Mouse (Mus musculus) gonadal fat pad, adult 2 months (tissue): Measurements from ENCODE around the gene Snx30. TPM values are rescaled to one million over a fixed set of nuclear protein-coding genes. Genes with fewer than 3 reads are reported as not detected.

Source experiments
- DNase-seq: peaks from one replicate; pipeline ENCODE4 v3.0.0-alpha.2; 2012; ENCODE audit warnings: low read depth
- polyA plus RNA-seq: library from polyadenylated mRNA; depleted of rRNA; stranded (reverse); fragments of >200 nt; gene quantifications from 2 replicates; pipeline ENCODE4 v1.2.3, GENCODE M21; 2012; rRNA removed

Gene Snx30
- polyA plus RNA-seq, 1 experiment = 6.2 TPM

DNA sequence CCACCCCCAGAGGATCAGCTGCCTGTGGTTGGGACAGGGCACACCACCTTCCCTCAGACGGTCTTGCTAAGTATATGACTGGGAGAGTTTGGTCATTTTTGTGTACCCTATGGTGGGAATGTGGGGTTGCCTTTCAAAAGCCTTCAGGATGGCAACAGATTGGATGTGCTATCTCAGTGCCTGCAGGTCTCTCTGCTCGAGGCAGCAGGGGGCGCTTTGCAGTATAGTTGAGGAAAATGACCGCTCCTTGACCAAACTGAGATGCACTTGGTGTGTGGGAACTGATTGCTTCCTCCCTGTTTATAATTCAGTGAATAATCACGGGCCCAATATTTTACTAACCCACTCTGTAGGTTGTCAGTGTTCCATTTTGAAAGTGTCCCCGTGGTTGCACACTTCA lies 96.9 kb downstream of the Snx30 start:
- DNase-seq = no peak

DNA sequence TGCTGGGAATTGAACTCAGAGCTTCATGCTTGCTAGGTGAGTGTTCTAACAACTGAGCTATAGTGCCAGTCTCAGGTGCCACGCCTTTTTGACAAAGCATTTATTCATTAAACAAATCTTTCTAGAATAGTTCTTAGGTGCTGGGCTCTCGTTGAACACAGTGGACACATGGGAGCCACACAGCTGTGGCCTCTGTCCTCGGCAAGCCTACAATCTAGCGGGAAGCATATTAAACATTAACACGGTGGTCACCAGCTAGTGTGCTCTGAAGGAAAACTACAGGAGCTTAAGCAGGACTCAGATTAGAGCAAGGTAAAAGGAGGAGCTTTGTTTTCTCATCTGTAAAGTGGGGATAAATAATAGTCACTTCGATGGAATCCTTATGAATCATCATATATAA lies 101.5 kb downstream of the Snx30 start:
- no peak for DNase-seq

DNA sequence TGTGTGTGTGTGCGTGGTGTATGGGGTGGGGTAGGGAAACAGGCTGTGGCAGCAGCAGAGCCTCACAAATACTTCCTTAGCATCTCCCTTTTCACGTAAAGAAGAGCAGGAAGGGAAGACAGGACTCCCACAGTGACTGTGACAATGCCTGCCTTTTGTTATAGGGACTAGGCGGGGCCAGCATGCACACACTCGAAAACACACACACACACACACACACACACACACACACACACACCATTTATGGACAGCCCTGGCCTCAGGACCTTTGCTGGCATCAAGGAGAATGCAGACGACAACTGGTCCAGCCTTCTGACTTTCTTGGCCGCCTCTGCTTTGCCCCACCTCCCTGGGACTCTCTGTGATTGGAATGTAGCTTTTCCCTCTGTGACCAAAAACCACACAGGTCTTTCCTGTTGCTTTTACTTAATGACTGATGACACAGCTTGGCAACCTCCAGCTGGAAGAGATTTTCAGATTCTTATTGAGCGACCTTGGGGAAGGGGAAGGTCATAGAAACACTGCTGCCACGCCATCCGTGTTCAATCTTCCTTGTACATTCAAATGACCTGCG lies 102.1 kb downstream of the Snx30 start:
- DNase-seq = no peak

DNA sequence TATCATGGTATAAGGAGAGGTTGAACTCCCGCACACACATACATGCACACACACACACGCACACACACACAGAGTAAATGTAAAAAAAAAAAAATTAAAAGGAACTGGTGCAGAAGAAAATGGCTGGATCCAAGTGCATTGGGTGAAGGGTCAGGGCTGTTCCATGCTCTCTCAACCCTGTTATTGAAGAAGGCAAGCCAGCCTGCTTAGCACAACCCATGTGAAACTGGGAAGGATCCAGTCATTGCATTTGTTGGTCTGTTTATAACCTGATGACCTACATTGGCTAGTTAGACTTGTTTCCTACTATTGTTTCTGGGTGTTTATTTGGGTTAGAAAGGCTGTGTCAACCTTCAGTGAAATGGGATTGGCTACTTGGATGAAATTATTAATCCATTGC lies 103.1 kb downstream of the Snx30 start:
- no peak for DNase-seq

DNA sequence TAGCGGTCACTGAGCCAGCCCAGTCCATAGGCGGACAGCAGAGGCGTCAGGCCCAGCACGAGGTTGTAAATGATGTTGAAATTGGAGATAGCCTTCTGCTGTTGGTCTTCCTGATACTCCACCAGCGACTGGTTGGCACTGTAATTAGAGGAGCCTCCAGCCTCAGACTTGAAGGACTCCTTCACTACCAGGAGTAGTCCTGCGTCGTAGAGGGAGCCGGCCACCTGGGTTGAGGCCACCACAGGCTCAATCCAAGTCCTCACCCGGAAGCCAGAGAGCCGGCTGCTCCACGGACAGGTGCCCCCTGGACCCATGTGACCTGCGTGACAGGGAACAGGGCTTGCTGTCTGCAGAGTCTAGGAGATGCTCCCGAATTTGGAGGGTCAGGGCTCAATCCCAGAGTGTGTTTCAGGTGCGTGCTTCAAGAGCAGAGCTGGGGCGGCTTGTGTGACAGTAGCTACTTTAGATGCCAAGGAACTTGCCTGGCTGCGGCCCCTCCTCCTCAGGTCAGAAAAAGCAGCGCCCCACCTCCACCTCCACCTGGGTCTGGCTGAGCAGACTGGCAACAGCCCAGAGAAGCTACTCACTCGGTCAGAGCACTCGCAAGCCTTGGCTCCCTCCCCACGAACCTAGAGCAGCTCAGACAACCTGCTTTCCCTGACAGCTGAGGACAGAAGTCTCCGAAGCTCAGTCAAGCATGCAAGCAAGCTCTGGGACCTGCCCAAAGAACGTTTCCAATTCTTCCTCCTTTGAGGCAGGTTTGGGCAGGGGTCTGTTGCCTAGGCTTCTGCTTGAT lies 109.2 kb downstream of the Snx30 start, which contains the start of gene Slc46a2:
Slc46a2 (minus strand) TSS at position 449 of the 796 bp plus-strand sequence.
- no peak for DNase-seq

DNA sequence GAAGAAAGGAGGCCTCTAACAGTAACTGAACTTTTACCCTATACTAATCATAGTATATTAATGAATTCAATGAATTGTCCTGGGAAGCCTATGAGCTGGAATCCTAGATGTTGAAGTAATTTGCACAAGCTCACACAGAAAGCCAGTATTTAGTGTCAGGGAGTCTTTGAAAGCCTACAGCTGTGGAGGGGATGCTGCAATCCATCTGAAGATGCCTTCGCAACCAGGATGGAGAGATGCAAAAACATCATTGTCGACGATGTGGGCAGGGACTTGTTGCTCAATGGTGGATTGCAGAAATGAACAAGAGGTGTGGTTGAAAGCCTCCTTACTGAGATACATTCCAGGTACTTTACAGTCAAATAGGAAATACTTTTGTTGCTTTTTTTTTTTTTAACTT lies 112.3 kb downstream of the Snx30 start:
- DNase-seq = no peak

DNA sequence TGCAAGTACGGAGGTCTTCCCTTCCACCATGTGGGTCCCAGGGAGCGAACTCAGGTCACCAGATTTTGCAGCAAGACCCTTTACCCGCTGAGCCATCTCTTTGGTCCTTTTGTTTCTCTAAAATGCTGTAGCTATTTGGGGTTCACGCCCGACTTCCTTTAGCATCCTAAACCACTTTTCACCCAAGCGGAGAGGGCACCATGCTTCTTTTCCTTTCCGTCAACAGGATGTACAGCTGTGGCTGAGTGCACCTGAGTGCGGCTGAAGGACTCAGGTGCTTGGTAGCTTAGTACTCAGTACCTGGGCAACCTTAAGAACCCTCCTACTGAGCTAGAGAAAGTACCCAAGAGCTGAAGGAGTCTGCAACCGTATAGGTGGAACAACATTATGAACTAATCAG lies 119.4 kb downstream of the Snx30 start:
- no peak for DNase-seq

DNA sequence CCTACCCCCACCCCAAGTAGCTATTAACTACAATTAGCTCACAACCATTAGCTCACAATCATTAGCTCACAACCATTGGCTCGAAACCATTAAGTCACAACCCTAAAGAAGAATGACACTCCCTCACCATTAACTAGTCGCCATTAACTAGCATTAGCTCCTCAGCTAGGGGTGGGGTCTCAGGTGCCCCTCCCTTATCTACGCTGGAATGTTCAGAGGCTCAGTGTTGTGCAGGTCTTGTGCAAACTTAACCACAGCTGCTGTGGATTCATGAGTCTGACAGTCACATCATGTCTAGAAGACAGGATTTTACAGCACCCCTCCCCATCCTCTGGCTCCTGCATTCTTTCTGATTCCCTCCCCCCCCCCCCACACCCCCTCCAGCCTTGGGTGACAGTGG lies 122.0 kb downstream of the Snx30 start:
- no peak for DNase-seq

DNA sequence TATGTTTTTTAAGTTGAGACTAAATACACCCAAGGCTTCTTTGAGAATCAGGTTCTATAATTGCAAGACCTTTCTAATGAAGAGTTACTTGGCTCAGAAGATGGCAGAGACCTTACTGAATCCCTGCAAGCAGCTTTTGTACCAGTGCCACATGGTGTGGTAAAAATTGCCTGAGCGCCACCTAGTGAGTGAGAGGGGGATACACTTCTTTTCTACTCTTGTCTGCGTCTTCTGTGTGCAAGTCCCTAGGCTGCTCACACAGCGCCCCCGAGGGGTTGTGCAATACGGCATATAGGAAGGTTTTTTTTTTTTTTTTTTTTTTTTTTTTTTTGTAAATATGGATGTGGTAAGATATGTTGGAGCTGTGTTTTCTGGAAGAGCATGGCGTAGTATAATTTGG lies 122.7 kb downstream of the Snx30 start:
- no peak for DNase-seq

DNA sequence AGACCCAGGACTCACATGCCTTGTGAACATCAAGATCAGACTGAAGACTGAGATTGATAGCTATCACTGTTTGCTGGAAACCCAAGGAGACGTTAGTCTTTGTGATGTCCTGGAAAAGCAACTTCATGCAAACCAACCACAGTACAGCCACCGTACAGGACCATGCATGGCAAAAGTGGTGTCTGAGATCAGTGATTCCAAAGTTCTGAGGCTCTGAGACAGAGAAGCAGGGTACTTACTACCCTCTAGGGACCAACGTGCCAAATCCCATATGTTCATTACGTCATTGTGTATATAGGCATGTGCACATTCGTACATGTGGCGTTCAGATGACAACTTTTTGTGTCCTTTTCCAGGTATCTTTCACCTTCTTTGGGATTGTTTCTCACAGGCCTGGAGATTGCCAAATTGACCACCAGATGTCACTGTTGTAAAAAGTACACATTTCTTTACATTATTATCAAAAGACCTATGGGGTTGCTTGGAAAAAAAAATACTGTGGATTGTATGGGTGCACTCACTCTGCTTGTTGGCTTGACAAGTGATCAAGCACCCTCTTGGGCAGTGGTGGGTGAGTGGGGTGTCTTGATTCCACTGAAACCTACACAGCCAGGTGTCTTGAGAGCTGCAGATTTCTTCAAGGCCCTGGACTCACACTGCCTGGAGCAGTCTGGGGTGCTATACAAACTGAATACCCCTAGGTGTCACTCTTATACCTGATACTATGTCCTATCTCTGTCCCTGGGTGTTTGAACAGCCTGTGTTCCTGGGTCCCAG lies 127.1 kb downstream of the Snx30 start:
- DNase-seq = no peak

DNA sequence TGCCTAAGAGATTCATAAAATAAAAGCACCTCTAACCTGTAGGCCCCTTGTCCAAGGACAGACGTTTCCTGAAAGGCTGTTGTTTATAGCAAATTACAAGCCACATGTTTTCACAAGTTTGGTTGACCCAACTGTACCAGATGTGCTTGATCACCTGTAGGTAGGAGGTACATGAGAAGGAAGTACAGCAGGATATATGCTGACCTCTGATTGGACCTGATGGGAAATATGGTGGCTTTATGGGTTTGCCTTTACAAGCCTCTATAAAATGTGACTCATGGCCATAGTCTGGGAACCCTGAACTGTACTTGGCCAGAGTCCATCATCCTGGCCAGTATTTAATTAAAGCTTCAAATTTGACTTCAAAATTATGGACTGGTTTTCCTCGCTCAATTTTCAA lies 131.9 kb downstream of the Snx30 start:
- DNase-seq = no peak

Other genes starting within 250 kb of the Snx30 start
- gene Hsdl2, start 224.3 kb upstream of the Snx30 start, polyA plus RNA-seq = 30.5 and 45.7 TPM in 2 replicates
- 8.4 and 10.8 TPM in 2 replicates for gene E130308A19Rik, start 179.6 kb upstream of the Snx30 start, polyA plus RNA-seq
- 7.6 and 7.9 TPM in 2 replicates for gene Inip, start 4.3 kb upstream of the Snx30 start, polyA plus RNA-seq
- gene Slc46a2, start 109.2 kb downstream of the Snx30 start, polyA plus RNA-seq = 10.6 and 15.8 TPM in 2 replicates
- gene Mup4, start 154.9 kb downstream of the Snx30 start, polyA plus RNA-seq = 0.23 and 0.69 TPM in 2 replicates
- gene Mup6, start 158.5 kb downstream of the Snx30 start, polyA plus RNA-seq = 2.3 and 2.4 TPM in 2 replicates